Mouse (Mus musculus) heart, postnatal 0 days (tissue): Measurements from ENCODE around the gene Acvrl1. TPM values are rescaled to one million over a fixed set of nuclear protein-coding genes. Genes with fewer than 3 reads are reported as not detected.
A peak's percentile ranks its signal among the peaks of the same experiment; 100 is the strongest.

Experiments used
- ATAC-seq: fragments of 200-750 bp; cut with Nextera tagmentation; 2 replicates; pipeline ENCODE4 v1.8.0; 2017; ENCODE audit warnings: low read depth, moderate number of reproducible peaks, moderate library complexity; ENCODE audit not compliant: insufficient read depth
- DNase-seq: peaks from one replicate; pipeline ENCODE4 v3.0.0-alpha.2; 2016; ENCODE audit warnings: low spot score
- H3K27ac ChIP-seq: fragments of 300-500 bp; sonication (generic); 2 replicates; pipeline ENCODE4 v1.5.1; 2014; ENCODE audit warnings: low read depth, mild to moderate bottlenecking
- H3K27me3 ChIP-seq: fragments of 300-500 bp; sonication (generic); 2 replicates; pipeline ENCODE4 v1.6.1; 2014; ENCODE audit warnings: low read length, mixed read lengths; ENCODE audit not compliant: control insufficient read depth, insufficient read depth
- H3K36me3 ChIP-seq: fragments of 300-500 bp; sonication (generic); replicated peaks from 2 replicates; pipeline ENCODE4 v1.6.1; 2014; ENCODE audit warnings: low read length, mixed read lengths; ENCODE audit not compliant: control insufficient read depth, insufficient read depth
- H3K4me1 ChIP-seq: fragments of 300-500 bp; sonication (generic); 2 replicates; pipeline ENCODE4 v1.6.1; 2014; ENCODE audit warnings: antibody characterized with exemption; ENCODE audit not compliant: control insufficient read depth, insufficient read depth
- H3K4me2 ChIP-seq: fragments of 300-500 bp; sonication (generic); 2 replicates; pipeline ENCODE4 v1.6.1; 2014; ENCODE audit warnings: low read depth, mild to moderate bottlenecking, low read length, moderate library complexity
- H3K4me3 ChIP-seq: fragments of 300-500 bp; sonication (generic); 2 replicates; pipeline ENCODE4 v1.5.1; 2014; ENCODE audit warnings: low read depth, low read length
- H3K9ac ChIP-seq: fragments of 300-500 bp; sonication (generic); replicated peaks from 2 replicates; pipeline ENCODE4 v1.6.1; 2014; ENCODE audit warnings: low read depth, low read length, mixed read lengths
- H3K9me3 ChIP-seq: fragments of 300-500 bp; sonication (generic); replicated peaks from 2 replicates; pipeline ENCODE4 v1.6.1; 2016; ENCODE audit warnings: low read length; ENCODE audit not compliant: control insufficient read depth
- CTCF ChIP-seq: IDR thresholded peaks from 2 replicates; pipeline ENCODE4 v1.5.1; 2016; ENCODE audit warnings: antibody characterized with exemption, control low read depth, low read depth
- EP300 ChIP-seq: IDR thresholded peaks from 2 replicates; pipeline ENCODE4 v1.6.1; 2016; ENCODE audit warnings: antibody characterized with exemption, low read depth
- WGBS: fragments of 180-500 bp; shearing (Covaris S2); extraction: QIAGEN DNeasy Blood & Tissue Kit; methylation state at CpG from one replicate; pipeline ENCODE4 v1.1.7; 2014; 5-methylcytosine and 5-hydroxymethylcytosine counted together
- polyA plus RNA-seq: library from polyadenylated mRNA; unstranded; fragments of >200 nt; fragmentation: Nextera tagmentation; extraction: Ambion mirVana; gene quantifications from 2 replicates; pipeline ENCODE4 v1.2.1, GENCODE M21; 2015
- total RNA-seq: library from RNA; depleted of rRNA; stranded (reverse); fragments of >200 nt; gene quantifications from 2 replicates; pipeline ENCODE4 v1.2.3, GENCODE M21; 2014; ENCODE audit warnings: low replicate concordance

The Acvrl1 gene
- total and polyA plus RNA-seq, 2 experiments from 2014 or later = 9.3 to 36.0 TPM

DNA sequence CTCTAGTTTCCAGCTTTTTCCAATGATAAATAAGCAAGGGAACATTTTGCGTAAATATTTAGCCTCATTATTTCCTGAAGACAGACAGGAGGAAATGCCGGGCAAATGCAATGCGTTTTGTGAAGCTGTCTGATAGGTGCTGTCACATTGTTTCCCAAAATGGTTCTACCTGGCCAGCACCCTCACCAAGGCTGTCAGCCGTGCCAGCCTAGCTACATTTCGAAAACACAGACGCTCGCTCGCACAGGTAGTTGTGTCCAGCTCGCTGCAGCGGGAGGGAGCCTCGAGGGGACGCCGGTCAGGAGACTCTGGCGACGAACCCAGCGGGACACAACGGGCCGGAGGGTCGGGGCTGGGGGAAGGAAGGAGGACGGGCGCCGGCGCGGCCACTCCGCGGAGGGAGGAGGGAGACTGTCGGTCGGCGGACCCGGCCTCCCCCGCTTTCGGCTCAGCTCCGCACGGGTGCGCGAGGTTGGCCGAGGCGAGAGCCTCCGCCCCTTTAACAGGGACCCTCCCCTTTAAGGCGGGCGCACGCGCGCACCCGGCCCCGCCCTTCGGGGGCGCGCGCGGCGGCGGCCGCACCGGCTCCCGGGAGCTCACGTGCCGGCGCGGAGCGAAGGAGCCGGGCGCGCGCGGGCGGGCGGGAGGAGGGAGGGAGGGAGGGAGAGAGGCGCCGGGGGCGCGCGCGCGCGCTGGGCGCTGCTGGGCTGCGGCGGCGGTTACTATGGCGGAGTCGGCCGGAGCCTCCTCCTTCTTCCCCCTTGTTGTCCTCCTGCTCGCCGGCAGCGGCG, 45.3 kb downstream of the Acvrl1 start, which contains the start of gene Acvr1b:
TSS of gene Acvr1b (plus strand) at position 647 of the 791 bp plus-strand sequence.
- peak within 1 kb of the TSS; percentile 90 for H3K27ac ChIP-seq
- peak within 1 kb of the TSS; percentile 96 for H3K9ac ChIP-seq
- H3K4me1 ChIP-seq = peaks cover 38% of the 10 kb centered on the region
- peak; percentile 91 for ATAC-seq
- DNase-seq = peak; percentile 87
- TF ChIP-seq CTCF = no peak
- TF ChIP-seq EP300 = no peak
- peak within 1 kb of the TSS; percentile 97 for H3K4me3 ChIP-seq
- H3K9me3 ChIP-seq = no peaks in the 10 kb centered on the region
- H3K36me3 ChIP-seq = no peaks in the 10 kb centered on the region
- H3K27me3 ChIP-seq = no peaks in the 10 kb centered on the region
- WGBS = 1% methylated on average over 27 of the region's 87 CpGs
- peak within 1 kb of the TSS; percentile 83 for H3K4me2 ChIP-seq

DNA sequence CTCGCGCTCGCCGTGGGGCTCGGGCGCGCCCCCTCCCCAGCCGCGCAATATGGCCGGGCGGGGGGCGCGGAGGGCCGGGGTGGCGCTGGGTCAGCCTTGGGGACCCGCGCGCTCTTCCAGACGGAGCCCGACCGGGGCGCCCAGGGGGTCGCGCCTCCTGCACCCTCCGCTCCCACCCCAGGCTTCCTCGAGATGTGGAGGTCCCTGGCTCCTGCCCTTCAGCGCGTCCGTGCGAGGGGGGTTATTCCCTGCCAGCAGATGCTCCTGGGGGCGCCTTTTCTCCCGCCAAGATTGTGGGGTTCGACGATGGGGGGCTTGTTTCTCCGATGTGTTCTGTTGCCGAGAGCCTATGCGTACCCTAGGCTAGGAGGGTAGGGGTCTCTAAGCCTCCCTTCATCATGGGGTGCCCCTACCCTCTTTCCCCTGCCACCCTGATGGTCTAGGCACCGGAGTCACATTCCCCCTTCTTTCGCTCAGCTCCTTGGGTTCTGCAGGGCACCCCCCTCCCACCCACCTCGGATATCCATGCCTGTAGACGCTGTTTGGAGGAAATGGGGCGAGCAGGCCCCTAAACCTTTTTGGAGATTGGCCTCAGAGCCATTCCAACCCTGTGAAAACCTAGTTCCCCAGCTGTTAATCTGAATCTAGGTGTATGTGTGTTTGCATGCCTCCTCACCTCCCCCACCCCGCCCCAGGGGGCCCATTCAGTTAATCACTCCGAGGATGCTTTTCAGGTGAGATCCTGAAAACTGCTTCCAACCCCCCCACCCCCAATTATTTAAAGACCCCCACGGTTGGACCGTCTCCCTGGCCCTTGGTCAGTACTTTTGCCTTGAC, 46.2 kb downstream of the Acvrl1 start:
- no peak for TF ChIP-seq CTCF
- TF ChIP-seq EP300 = no peak
- H3K4me1 ChIP-seq = peaks cover 47% of the 10 kb centered on the region
- H3K4me3 ChIP-seq = peak overlapping the region; percentile 97
- peak overlapping the region; percentile 90 for H3K27ac ChIP-seq
- H3K27me3 ChIP-seq = no peaks in the 10 kb centered on the region
- no peaks in the 10 kb centered on the region for H3K9me3 ChIP-seq
- H3K4me2 ChIP-seq = peak overlapping the region; percentile 83
- WGBS = 1% methylated on average over 28 of the region's 46 CpGs
- no peaks in the 10 kb centered on the region for H3K36me3 ChIP-seq
- peak; percentile 22 for ATAC-seq
- peak overlapping the region; percentile 96 for H3K9ac ChIP-seq
- no peak for DNase-seq

DNA sequence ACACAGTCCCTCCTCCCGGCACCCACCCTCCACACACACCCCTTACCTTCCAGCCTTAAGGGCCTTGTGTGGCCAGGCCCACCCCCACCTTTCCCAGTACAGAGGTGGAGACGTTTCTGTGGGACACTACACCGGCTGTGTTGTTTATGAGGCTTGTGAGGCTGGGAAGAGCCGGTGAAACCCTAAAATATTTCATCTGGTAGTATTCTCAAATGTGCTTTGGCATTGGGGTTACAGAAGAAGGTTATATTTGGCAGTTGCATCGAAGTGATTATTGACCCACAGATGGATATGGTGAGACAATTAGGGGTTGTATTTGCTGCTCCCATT, 46.8 kb downstream of the Acvrl1 start:
- DNase-seq (no peak), ATAC-seq (no peak)
- Histone ChIP-seq H3K9ac (peak overlapping the region; percentile 96), H3K27me3 (no peaks in the 10 kb centered on the region), H3K4me2 (peak overlapping the region; percentile 83), H3K36me3 (no peaks in the 10 kb centered on the region), H3K9me3 (no peaks in the 10 kb centered on the region), H3K4me1 (peaks cover 47% of the 10 kb centered on the region), H3K4me3 (peak overlapping the region; percentile 97), H3K27ac (peak overlapping the region; percentile 90)
- 13% methylated on average over 5 of the region's 5 CpGs for WGBS
- TF ChIP-seq CTCF (no peak), EP300 (no peak)

DNA sequence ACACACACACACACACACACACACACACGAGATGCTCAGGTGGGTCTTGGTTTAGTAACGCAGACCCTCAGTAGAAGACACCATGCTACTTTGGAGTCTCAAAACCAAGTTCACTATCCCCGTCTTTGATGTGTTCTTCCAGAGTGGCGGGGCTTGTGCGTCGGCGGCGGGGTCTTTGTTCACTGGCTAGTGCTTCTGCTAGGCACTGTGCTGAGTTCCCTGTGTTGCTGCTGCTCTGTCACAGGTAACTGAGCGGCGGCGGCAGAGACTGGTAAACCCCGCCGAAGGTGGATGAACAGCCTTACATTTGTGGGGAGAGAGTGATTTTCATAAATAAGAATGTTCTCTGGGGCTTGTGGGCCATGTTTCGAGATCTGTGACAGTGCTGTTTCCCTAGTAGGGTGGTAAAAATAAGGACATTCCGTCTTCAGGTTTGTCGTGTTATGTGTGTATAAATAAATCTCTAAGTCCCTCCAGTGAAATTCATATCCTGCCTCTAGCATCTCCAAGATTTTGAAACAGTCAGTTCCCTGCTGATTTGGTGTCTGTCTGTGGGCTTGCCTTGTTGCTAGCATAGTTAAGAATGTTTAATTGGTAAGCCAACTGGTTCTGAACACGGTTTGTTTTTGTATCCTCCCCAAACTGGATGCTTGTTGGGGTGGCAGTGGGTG, 47.4 kb downstream of the Acvrl1 start:
- Histone ChIP-seq H3K4me1 (peaks cover 50% of the 10 kb centered on the region), H3K27ac (peak overlapping the region; percentile 90), H3K9me3 (no peaks in the 10 kb centered on the region), H3K9ac (peak overlapping the region; percentile 96), H3K4me2 (peak overlapping the region; percentile 83), H3K27me3 (no peaks in the 10 kb centered on the region), H3K36me3 (no peaks in the 10 kb centered on the region), H3K4me3 (peak overlapping the region; percentile 97)
- TF ChIP-seq EP300 = no peak
- TF ChIP-seq CTCF = no peak
- ATAC-seq (no peak), DNase-seq (no peak)
- 18% methylated on average over 17 of the region's 17 CpGs for WGBS

DNA sequence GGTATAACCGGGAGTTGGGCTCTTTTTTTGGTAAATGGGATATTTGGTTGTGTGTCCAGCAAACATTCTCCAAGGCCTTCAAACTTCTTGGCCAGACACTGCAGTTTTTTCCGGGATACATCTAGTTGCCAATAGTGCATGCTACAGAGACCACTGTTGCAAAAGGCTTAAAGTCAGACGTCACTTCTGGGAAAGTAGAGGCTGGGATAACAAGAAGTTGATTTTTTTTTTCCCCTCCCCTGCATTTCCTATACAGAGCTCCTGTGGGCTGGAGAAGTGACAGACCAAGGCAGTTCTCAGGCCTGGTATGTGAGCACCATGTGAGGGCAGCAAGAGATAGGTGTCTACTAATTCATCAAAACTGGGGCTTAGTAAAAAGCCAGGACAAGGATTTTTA, 48.0 kb downstream of the Acvrl1 start:
- Histone ChIP-seq H3K9me3 (no peaks in the 10 kb centered on the region), H3K4me1 (peaks cover 56% of the 10 kb centered on the region), H3K4me3 (no peak overlapping the region), H3K36me3 (no peaks in the 10 kb centered on the region), H3K9ac (peak overlapping the region; percentile 96; the same call in 1 of the 2 replicates), H3K27ac (peak overlapping the region; percentile 90), H3K27me3 (no peaks in the 10 kb centered on the region), H3K4me2 (peak overlapping the region; percentile 83)
- WGBS = 25% methylated on average over 3 of the region's 3 CpGs
- no peak for TF ChIP-seq EP300
- DNase-seq (peak; percentile 54), ATAC-seq (no peak)
